Mouse (Mus musculus) heart, embryonic 16.5 days (tissue): ENCODE measurements around the gene Slc35a3. TPM values are rescaled to one million over a fixed set of nuclear protein-coding genes. Genes with fewer than 3 reads are reported as not detected.
A peak's percentile ranks its signal among the peaks of the same experiment; 100 is the strongest.
"Not testable (repeated sequence)": the region's sequence is repeated elsewhere in the genome, so short reads cannot be mapped to it uniquely, and the experiment has no call there.

Source experiments
- ATAC-seq: fragments of 200-750 bp; cut with Nextera tagmentation; replicated peaks from 2 replicates; pipeline ENCODE4 v1.8.0; 2017; ENCODE audit warnings: moderate number of reproducible peaks; ENCODE audit not compliant: insufficient read depth, low FRiP score; ENCODE audit errors: extremely low read depth
- H3K27ac ChIP-seq: fragments of 300-500 bp; sonication (generic); 2 replicates; pipeline ENCODE4 v1.5.1; 2014; ENCODE audit warnings: mild to moderate bottlenecking, low read length, control low read depth, moderate library complexity
- H3K27me3 ChIP-seq: fragments of 300-500 bp; sonication (generic); 2 replicates; pipeline ENCODE4 v1.6.1; 2014; ENCODE audit warnings: low read length, mixed read lengths; ENCODE audit not compliant: control insufficient read depth, insufficient read depth
- H3K36me3 ChIP-seq: fragments of 300-500 bp; sonication (generic); 2 replicates; pipeline ENCODE4 v1.6.1; 2014; ENCODE audit not compliant: control insufficient read depth, insufficient read depth
- H3K4me1 ChIP-seq: fragments of 300-500 bp; sonication (generic); 2 replicates; pipeline ENCODE4 v1.6.1; 2014; ENCODE audit warnings: low read length, mixed read lengths; ENCODE audit not compliant: control insufficient read depth, insufficient read depth
- H3K4me2 ChIP-seq: fragments of 300-500 bp; sonication (generic); 2 replicates; pipeline ENCODE4 v1.6.1; 2014; ENCODE audit warnings: low read depth, mild to moderate bottlenecking, control low read depth, low read length
- H3K4me3 ChIP-seq: fragments of 300-500 bp; sonication (generic); 2 replicates; pipeline ENCODE4 v1.5.1; 2014; ENCODE audit warnings: mild to moderate bottlenecking, control low read depth, low read length
- H3K9ac ChIP-seq: fragments of 300-500 bp; sonication (generic); 2 replicates; pipeline ENCODE4 v1.6.1; 2014; ENCODE audit warnings: low read length, control low read depth
- H3K9me3 ChIP-seq: fragments of 300-500 bp; sonication (generic); replicated peaks from 2 replicates; pipeline ENCODE4 v1.6.1; 2016; ENCODE audit warnings: low read length; ENCODE audit not compliant: control insufficient read depth
- WGBS: fragments of 180-500 bp; shearing (Covaris S2); extraction: QIAGEN DNeasy Blood & Tissue Kit; methylation state at CpG from one replicate; pipeline ENCODE4 v1.1.7; 2014; 5-methylcytosine and 5-hydroxymethylcytosine counted together
- polyA plus RNA-seq: library from polyadenylated mRNA; unstranded; fragments of >200 nt; fragmentation: Nextera tagmentation; extraction: Ambion mirVana; gene quantifications from 2 replicates; pipeline ENCODE4 v1.2.1, GENCODE M21; 2015

The Slc35a3 gene
- polyA plus RNA-seq, 1 experiment from 2014 or later, result 9.5 TPM

DNA sequence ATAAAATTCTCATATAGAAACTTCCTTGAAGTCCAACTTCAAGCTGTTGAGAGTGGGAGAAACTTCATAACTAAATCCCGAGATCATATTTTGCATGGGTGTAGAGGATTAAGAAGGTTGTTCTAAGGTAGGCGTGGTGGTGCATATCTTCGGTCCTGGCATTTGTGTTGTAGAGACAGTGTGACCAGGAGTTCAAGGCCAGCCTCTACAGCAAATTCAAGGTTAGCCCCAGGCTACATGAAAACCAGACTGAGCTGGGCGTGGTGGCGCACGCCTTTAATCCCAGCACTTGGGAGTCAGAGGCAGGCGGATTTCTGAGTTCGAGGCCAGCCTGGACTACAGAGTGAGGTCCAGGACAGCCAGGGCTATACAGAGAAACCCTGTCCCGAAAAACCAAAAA, 48.4 kb downstream of the Slc35a3 start:
- H3K27ac ChIP-seq, H3K4me2 ChIP-seq, H3K27me3 ChIP-seq, H3K36me3 ChIP-seq, H3K9ac ChIP-seq, ATAC-seq, H3K9me3 ChIP-seq, H3K4me3 ChIP-seq: not testable (repeated sequence)
- 89% methylated on average over 9 of the region's 9 CpGs for WGBS
- H3K4me1 ChIP-seq, result peaks cover 18% of the 10 kb centered on the region

GRCm38 (mm10) chr3:116662463-116662863, 50.2 kb downstream of the Slc35a3 start, which contains the start of gene Mfsd14a:
Mfsd14a (minus strand) TSS chr3:116662677.
- no peaks in the 10 kb centered on the region for H3K9me3 ChIP-seq
- peaks cover 2% of the 10 kb centered on the region; the same call in 1 of the 2 replicates for H3K36me3 ChIP-seq
- no peaks in the 10 kb centered on the region for H3K27me3 ChIP-seq
- H3K4me3 ChIP-seq, result peak within 1 kb of the TSS; percentile 97
- ATAC-seq, result peak; percentile 99
- H3K4me2 ChIP-seq, result peak within 1 kb of the TSS; percentile 68
- H3K9ac ChIP-seq, result peak within 1 kb of the TSS; percentile 99
- peaks cover 26% of the 10 kb centered on the region for H3K4me1 ChIP-seq
- WGBS, result 0% methylated on average over 39 of the region's 39 CpGs
- H3K27ac ChIP-seq, result peak within 1 kb of the TSS; percentile 96

GRCm38 (mm10) chr3:116661870-116662414, 50.7 kb downstream of the Slc35a3 start:
- Histone ChIP-seq H3K4me2 (peak overlapping the region; percentile 68), H3K27ac (peak overlapping the region; percentile 96), H3K9me3 (no peaks in the 10 kb centered on the region), H3K4me1 (peaks cover 26% of the 10 kb centered on the region), H3K4me3 (peak overlapping the region; percentile 97), H3K27me3 (no peaks in the 10 kb centered on the region), H3K9ac (peak overlapping the region; percentile 99), H3K36me3 (no peaks in the 10 kb centered on the region)
- peak; percentile 79 for ATAC-seq
- under 1% methylated on average over 66 of the region's 68 CpGs for WGBS

DNA sequence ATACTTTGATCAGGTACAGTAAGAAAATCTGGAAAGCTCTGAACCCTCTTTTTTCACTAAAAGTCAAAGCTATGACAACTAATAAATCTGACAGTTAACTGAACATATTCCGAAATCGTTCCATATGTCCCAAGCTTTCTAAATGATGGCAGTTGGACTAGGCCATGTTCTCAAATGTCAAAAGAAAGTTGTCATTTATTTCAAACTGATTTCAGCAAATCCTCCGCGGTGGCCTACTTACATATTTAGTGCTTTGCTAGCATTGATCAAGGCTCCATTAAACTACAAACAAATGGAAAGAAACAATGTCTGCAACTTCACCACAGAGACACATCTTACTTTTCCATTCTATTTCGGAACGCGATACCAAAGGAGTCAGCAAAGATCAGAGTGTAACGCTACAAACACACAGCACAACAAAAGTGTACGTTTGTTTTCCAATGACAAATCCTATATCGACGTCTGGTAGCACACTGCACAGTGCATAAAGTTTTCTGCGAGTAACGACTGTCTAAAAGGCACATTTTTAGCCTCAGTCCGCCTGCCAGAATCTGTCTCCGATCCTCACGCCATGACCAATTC, 51.3 kb downstream of the Slc35a3 start:
- Histone ChIP-seq H3K4me3 (peak overlapping the region; percentile 97), H3K9ac (peak overlapping the region; percentile 99), H3K4me2 (peak overlapping the region; percentile 68), H3K36me3 (no peaks in the 10 kb centered on the region), H3K27me3 (no peaks in the 10 kb centered on the region), H3K9me3 (no peaks in the 10 kb centered on the region), H3K27ac (peak overlapping the region; percentile 96), H3K4me1 (peaks cover 28% of the 10 kb centered on the region)
- WGBS, result 4% methylated on average over 16 of the region's 16 CpGs
- ATAC-seq, result no peak

DNA sequence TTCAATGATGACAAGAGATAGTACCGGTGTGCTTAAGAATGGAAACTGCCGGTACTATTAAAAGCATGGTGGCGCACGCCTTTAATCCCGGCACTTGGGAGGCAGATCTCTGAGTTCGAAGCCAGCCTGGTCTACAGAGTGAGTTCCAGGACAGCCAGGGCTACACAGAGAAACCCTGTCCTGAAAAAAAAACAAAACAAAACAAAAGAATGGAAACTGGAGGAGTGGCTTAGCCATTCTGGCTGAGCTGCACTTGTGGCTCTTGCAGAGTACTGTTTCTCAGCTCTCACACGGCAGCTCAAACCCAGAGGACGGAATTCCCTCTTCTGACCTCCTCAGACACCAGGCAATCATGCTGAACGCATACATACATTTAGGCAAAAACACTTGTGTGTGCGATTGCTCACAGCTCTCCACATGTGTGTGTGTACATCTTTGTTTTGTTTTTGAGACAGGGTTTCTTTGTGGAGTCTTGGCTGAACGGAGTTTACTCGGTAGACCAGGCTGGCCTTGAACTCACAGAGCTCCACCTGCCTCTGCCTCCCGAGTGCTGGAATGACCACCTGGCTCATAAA, 52.7 kb downstream of the Slc35a3 start:
- no peaks in the 10 kb centered on the region for H3K27me3 ChIP-seq
- no peak overlapping the region for H3K4me2 ChIP-seq
- H3K9me3 ChIP-seq, result no peaks in the 10 kb centered on the region
- peaks cover 28% of the 10 kb centered on the region for H3K4me1 ChIP-seq
- WGBS, result 70% methylated on average over 13 of the region's 13 CpGs
- H3K9ac ChIP-seq, result no peak overlapping the region
- no peaks in the 10 kb centered on the region for H3K36me3 ChIP-seq
- H3K4me3 ChIP-seq, result no peak overlapping the region
- no peak for ATAC-seq
- H3K27ac ChIP-seq, result no peak overlapping the region

DNA sequence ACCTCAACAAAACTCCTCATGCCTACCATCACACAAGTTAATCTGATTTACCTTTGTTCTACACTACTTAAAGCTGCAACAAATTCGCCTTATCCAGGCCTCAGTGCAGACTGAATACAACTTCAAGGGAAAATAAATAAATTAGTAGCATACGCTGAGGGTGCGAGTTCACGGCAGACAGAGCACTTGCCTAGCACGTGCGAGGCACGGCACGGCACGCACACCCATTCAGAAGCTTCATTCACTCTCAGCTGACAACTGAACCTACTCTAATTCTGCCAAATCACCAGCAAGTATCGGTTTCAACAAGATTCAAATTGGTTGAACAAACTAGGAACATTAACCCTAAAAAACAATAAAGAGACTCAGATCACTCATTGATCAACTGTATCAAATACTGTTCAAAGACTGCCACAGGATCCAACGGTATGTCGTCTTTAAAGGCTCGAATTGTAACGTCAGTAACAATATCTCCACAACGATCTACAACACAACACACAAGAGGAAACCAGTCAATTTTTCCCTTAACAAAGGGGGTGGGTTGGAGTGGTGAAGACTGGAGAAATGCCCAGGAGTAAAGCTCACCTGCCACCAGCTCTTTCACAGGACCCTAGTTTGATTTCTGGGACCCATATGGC, 53.6 kb downstream of the Slc35a3 start:
- no peaks in the 10 kb centered on the region for H3K9me3 ChIP-seq
- no peak overlapping the region for H3K9ac ChIP-seq
- no peaks in the 10 kb centered on the region for H3K36me3 ChIP-seq
- H3K4me2 ChIP-seq, result no peak overlapping the region
- H3K27ac ChIP-seq, result no peak overlapping the region
- H3K27me3 ChIP-seq, result no peaks in the 10 kb centered on the region
- ATAC-seq, result no peak
- whole genome bisulfite sequencing, result 80% methylated on average over 15 of the region's 15 CpGs
- H3K4me1 ChIP-seq, result peaks cover 28% of the 10 kb centered on the region
- no peak overlapping the region for H3K4me3 ChIP-seq

GRCm38 (mm10) chr3:116656184-116656965, 56.3 kb downstream of the Slc35a3 start:
- Histone ChIP-seq H3K4me1 (peaks cover 42% of the 10 kb centered on the region), H3K9ac (no peak overlapping the region), H3K4me2 (no peak overlapping the region), H3K36me3 (no peaks in the 10 kb centered on the region), H3K4me3 (no peak overlapping the region), H3K27me3 (no peaks in the 10 kb centered on the region), H3K9me3 (no peaks in the 10 kb centered on the region), H3K27ac (no peak overlapping the region)
- 78% methylated on average over 7 of the region's 7 CpGs for WGBS
- ATAC-seq, result no peak

DNA sequence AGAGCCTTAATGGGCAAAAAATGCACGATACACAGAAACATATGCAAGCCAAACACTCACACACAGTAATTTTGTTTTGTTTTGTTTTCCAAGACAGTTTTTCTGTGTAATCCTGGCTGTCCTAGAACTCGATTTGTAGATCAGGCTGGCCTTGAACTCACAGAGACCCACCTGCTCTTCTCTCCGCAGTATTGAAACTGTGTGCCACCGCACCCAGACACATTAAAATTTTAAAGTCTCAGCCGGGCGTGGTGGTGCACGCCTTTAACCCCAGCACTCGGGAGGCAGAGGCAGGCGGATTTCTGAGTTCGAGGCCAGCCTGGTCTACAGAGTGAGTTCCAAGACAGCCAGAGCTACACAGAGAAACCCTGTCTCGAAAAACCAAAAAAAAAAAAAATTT, 58.6 kb downstream of the Slc35a3 start:
- H3K27me3 ChIP-seq, H3K4me2 ChIP-seq, H3K9me3 ChIP-seq, H3K9ac ChIP-seq, H3K27ac ChIP-seq, H3K36me3 ChIP-seq, ATAC-seq, H3K4me3 ChIP-seq: not testable (repeated sequence)
- 94% methylated on average over 11 of the region's 11 CpGs for WGBS
- H3K4me1 ChIP-seq, result peaks cover 26% of the 10 kb centered on the region
